Mouse (Mus musculus): Measurements from ENCODE around the gene Syt13.

Syt13 gene

GRCm38 (mm10) chr2:92914933-92915553 is at the start of gene Syt13:
Gene Syt13 (plus strand): TSS chr2:92915098.
- DNase-seq: peak; percentile 81

- DNase-seq: no peak
Measured at GRCm38 (mm10) chr2:92866616-92867015, 48.3 kb upstream of the Syt13 start.

GRCm38 (mm10) chr2:92870139-92870836 is 44.6 kb upstream of the Syt13 start:
- no peak for DNase-seq

GRCm38 (mm10) chr2:92871093-92871686 is 43.7 kb upstream of the Syt13 start:
- DNase-seq: no peak

- DNase-seq: no peak
Measured at GRCm38 (mm10) chr2:92872652-92873051, 42.2 kb upstream of the Syt13 start.

- DNase-seq: no peak
Measured at GRCm38 (mm10) chr2:92874592-92874991, 40.3 kb upstream of the Syt13 start.

- no peak for DNase-seq
Measured at GRCm38 (mm10) chr2:92877488-92877887, 37.4 kb upstream of the Syt13 start.

- DNase-seq: peak; percentile 72
Measured at GRCm38 (mm10) chr2:92883039-92883911, 31.6 kb upstream of the Syt13 start.

GRCm38 (mm10) chr2:92883912-92884243 is 31.0 kb upstream of the Syt13 start:
- DNase-seq: peak; percentile 17

- no peak for DNase-seq
Measured at GRCm38 (mm10) chr2:92884976-92885375, 29.9 kb upstream of the Syt13 start.

GRCm38 (mm10) chr2:92886862-92887261 is 28.0 kb upstream of the Syt13 start:
- no peak for DNase-seq

GRCm38 (mm10) chr2:92892524-92892923 is 22.4 kb upstream of the Syt13 start:
- DNase-seq: no peak

GRCm38 (mm10) chr2:92903650-92904049 is 11.2 kb upstream of the Syt13 start:
- no peak for DNase-seq

GRCm38 (mm10) chr2:92904307-92904859 is 10.5 kb upstream of the Syt13 start:
- DNase-seq: peak; percentile 78

- DNase-seq: peak; percentile 65
Measured at GRCm38 (mm10) chr2:92910371-92910770, 4.5 kb upstream of the Syt13 start.

- peak; percentile 18 for DNase-seq
Measured at GRCm38 (mm10) chr2:92912312-92912711, 2.6 kb upstream of the Syt13 start.

- peak; percentile 13 for DNase-seq
Measured at GRCm38 (mm10) chr2:92913295-92913694, 1.6 kb upstream of the Syt13 start.

- DNase-seq: peak; percentile 69
Measured at GRCm38 (mm10) chr2:92915659-92916631, 1.0 kb downstream of the Syt13 start.

- DNase-seq: peak; percentile 41
Measured at GRCm38 (mm10) chr2:92917405-92918142, 2.7 kb downstream of the Syt13 start.

GRCm38 (mm10) chr2:92920709-92921108 is 5.8 kb downstream of the Syt13 start:
- no peak for DNase-seq

- no peak for DNase-seq
Measured at GRCm38 (mm10) chr2:92924677-92925259, 9.9 kb downstream of the Syt13 start.
